Mouse (Mus musculus): ENCODE results near the gene Phf13. TPM values are rescaled to one million over a fixed set of nuclear protein-coding genes. Genes with fewer than 3 reads are reported as not detected.

Phf13 gene
- total RNA-seq, 2 experiments from 2014 or later, result 0.09 to 0.52 TPM

GRCm38 (mm10) chr4:151960513-151960854 is 35.6 kb downstream of the Phf13 start:
- peak; percentile 90 for ATAC-seq (replicated peaks; ENCODE audit: low FRiP score, low TSS enrichment, poor library complexity, severe bottlenecking)

GRCm38 (mm10) chr4:151959849-151960512 is 36.1 kb downstream of the Phf13 start:
- ATAC-seq (replicated peaks; ENCODE audit: low FRiP score, low TSS enrichment, poor library complexity, severe bottlenecking), result no peak

- peak; percentile 69 for ATAC-seq (replicated peaks; ENCODE audit: low FRiP score, low TSS enrichment, poor library complexity, severe bottlenecking)
Measured at GRCm38 (mm10) chr4:151957584-151958315, 38.3 kb downstream of the Phf13 start.

- ATAC-seq (replicated peaks; ENCODE audit: low FRiP score, low TSS enrichment, poor library complexity, severe bottlenecking), result no peak
Measured at GRCm38 (mm10) chr4:151955791-151956190, 40.3 kb downstream of the Phf13 start.

- ATAC-seq (replicated peaks; ENCODE audit: low FRiP score, low TSS enrichment, poor library complexity, severe bottlenecking), result no peak
Measured at GRCm38 (mm10) chr4:151953209-151953608, 42.8 kb downstream of the Phf13 start.

- no peak for ATAC-seq (replicated peaks; ENCODE audit: low FRiP score, low TSS enrichment, poor library complexity, severe bottlenecking)
Measured at GRCm38 (mm10) chr4:151948497-151949471, 47.3 kb downstream of the Phf13 start.

- no peak for ATAC-seq (replicated peaks; ENCODE audit: low FRiP score, low TSS enrichment, poor library complexity, severe bottlenecking)
Measured at GRCm38 (mm10) chr4:151946211-151946610, 49.8 kb downstream of the Phf13 start.

Other genes with a start within 250 kb of the Phf13 start
- 68.4 and 92.8 TPM in 2 replicates for gene Camta1, start 134.4 kb downstream of the Phf13 start, total RNA-seq (2014; fragmentation: Nextera tagmentation)
- 23.0 and 52.1 TPM in 2 replicates for gene Camta1, start 134.4 kb downstream of the Phf13 start, total RNA-seq (2017)
- gene Dnajc11, start 62.6 kb downstream of the Phf13 start, total RNA-seq (2014; fragmentation: Nextera tagmentation), result 108 and 114 TPM in 2 replicates
- gene Dnajc11, start 62.6 kb downstream of the Phf13 start, total RNA-seq (2017), result 85.8 and 110 TPM in 2 replicates
- gene Thap3, start 7.3 kb downstream of the Phf13 start, total RNA-seq (2014; fragmentation: Nextera tagmentation), result 2.1 and 7.3 TPM in 2 replicates
- 1.4 and 9.6 TPM in 2 replicates for gene Thap3, start 7.3 kb downstream of the Phf13 start, total RNA-seq (2017)
- 7.0 and 7.6 TPM in 2 replicates for gene Klhl21, start 12.5 kb upstream of the Phf13 start, total RNA-seq (2014; fragmentation: Nextera tagmentation)
- 5.1 and 8.3 TPM in 2 replicates for gene Klhl21, start 12.5 kb upstream of the Phf13 start, total RNA-seq (2017)
- 6.6 and 27.2 TPM in 2 replicates for gene Zbtb48, start 31.4 kb upstream of the Phf13 start, total RNA-seq (2014; fragmentation: Nextera tagmentation)
- 7.0 and 10.6 TPM in 2 replicates for gene Zbtb48, start 31.4 kb upstream of the Phf13 start, total RNA-seq (2017)
- 0.74 TPM in 1 of 2 replicates, not detected in the other for gene Tas1r1, start 42.3 kb upstream of the Phf13 start, total RNA-seq (2014; fragmentation: Nextera tagmentation)
- 0.88 TPM in 1 of 2 replicates, not detected in the other for gene Tas1r1, start 42.3 kb upstream of the Phf13 start, total RNA-seq (2017)
- gene Nol9, start 43.1 kb upstream of the Phf13 start, total RNA-seq (2014; fragmentation: Nextera tagmentation), result 64.3 and 67.6 TPM in 2 replicates
- gene Nol9, start 43.1 kb upstream of the Phf13 start, total RNA-seq (2017), result 45.2 and 60.8 TPM in 2 replicates
- gene Plekhg5, start 76.2 kb upstream of the Phf13 start, total RNA-seq (2014; fragmentation: Nextera tagmentation), result 8.9 and 15.6 TPM in 2 replicates
- 6.8 and 7.1 TPM in 2 replicates for gene Plekhg5, start 76.2 kb upstream of the Phf13 start, total RNA-seq (2017)
- not detected in 2 replicates for gene Tnfrsf25, start 119.7 kb upstream of the Phf13 start, total RNA-seq (2014; fragmentation: Nextera tagmentation)
- not detected in 2 replicates for gene Tnfrsf25, start 119.7 kb upstream of the Phf13 start, total RNA-seq (2017)
- 2.9 and 5.7 TPM in 2 replicates for gene Espn, start 156.1 kb upstream of the Phf13 start, total RNA-seq (2014; fragmentation: Nextera tagmentation)
- gene Espn, start 156.1 kb upstream of the Phf13 start, total RNA-seq (2017), result 2.2 and 3.1 TPM in 2 replicates
- 0.35 TPM in 1 of 2 replicates, not detected in the other for gene Hes2, start 162.6 kb upstream of the Phf13 start, total RNA-seq (2014; fragmentation: Nextera tagmentation)
- not detected in 2 replicates for gene Hes2, start 162.6 kb upstream of the Phf13 start, total RNA-seq (2017)
- gene Acot7, start 181.9 kb upstream of the Phf13 start, total RNA-seq (2014; fragmentation: Nextera tagmentation), result 33.8 and 42.9 TPM in 2 replicates
- gene Acot7, start 181.9 kb upstream of the Phf13 start, total RNA-seq (2017), result 25.3 and 38.1 TPM in 2 replicates